Comparison of ENCODE assay signal across 9 mouse cellular contexts in genomic region chr14:62389729-62390536, GRCm38 (mm10).
DNase-seq lines count a peak whose midpoint lies in the region; ATAC-seq and TF ChIP-seq lines count a peak whose summit lies in the region.
"Had no signal": no experiment of that assay in that cellular context is flagged by ENCODE, and none has a peak within 500 bp of the region (broad histone marks: within the 10 kb centered on the region; RNA-seq: fewer than 3 reads in every experiment).

No protein-coding gene starts in this region.

- WGBS in heart, embryonic 14.5 days = 68% methylated on average over 9 of the region's 9 CpGs
- WGBS in embryonic facial prominence, embryonic 15.5 days = 77% methylated on average over 9 of the region's 9 CpGs
- WGBS in limb, embryonic 14.5 days = 68% methylated on average over 9 of the region's 9 CpGs

- H3K27ac ChIP-seq in heart, embryonic 14.5 days (replicated peaks in 1 of 2; ENCODE audit: control insufficient read depth in 1 of 2, insufficient read depth in 1 of 2, low read depth in 2 of 2, low read length in 2 of 2) = peak overlapping the region; percentile 12 to 68; a peak in 3 of 4 replicates
- no peak overlapping the region for H3K27ac ChIP-seq in embryonic facial prominence, embryonic 15.5 days (replicated peaks)
- H3K27ac ChIP-seq in limb, embryonic 14.5 days (replicated peaks; ENCODE audit: low read depth, low read length) = no peak overlapping the region
- H3K27ac ChIP-seq: liver, embryonic 14.5 days had no signal

- TF ChIP-seq CTCF in brain, embryonic 14.5 days (IDR thresholded peaks at IDR 0.05; ENCODE audit: borderline replicate concordance, extremely low read depth, insufficient read depth, insufficient read length) = no peak

- no peaks in the 10 kb centered on the region for H3K9me3 ChIP-seq in heart, embryonic 14.5 days (ENCODE audit: control insufficient read depth, low read length)
- no peaks in the 10 kb centered on the region for H3K9me3 ChIP-seq in embryonic facial prominence, embryonic 15.5 days (replicated peaks)
- H3K9me3 ChIP-seq in limb, embryonic 14.5 days (ENCODE audit: control insufficient read depth, low read length) = no peaks in the 10 kb centered on the region

- no peak for DNase-seq in heart, postnatal 36 days
- peak; percentile 91 for DNase-seq in brain, embryonic 14.5 days (ENCODE audit: low read depth)
- peak; percentile 23 for DNase-seq in limb, embryonic 14.5 days (ENCODE audit: low spot score)
- DNase-seq in ovary, adult 18-20 months (ENCODE audit: low spot score) = no peak
- no peak for DNase-seq in urinary bladder, postnatal 10 days (ENCODE audit: low spot score)
- no peak for DNase-seq in adrenal gland, adult 8-10 months

- ATAC-seq in heart, embryonic 14.5 days (ENCODE audit: insufficient number of reproducible peaks, insufficient read depth, low FRiP score, low read depth) = no peak
- peak; percentile 40; the same call in 1 of the 2 replicates for ATAC-seq in embryonic facial prominence, embryonic 15.5 days (ENCODE audit: insufficient number of reproducible peaks, low FRiP score, low TSS enrichment, low read depth)
- ATAC-seq in limb, embryonic 14.5 days (ENCODE audit: low FRiP score, low read depth) = no peak

- intact Hi-C loops in heart, postnatal 36 days (cut with DNase I) = loop anchor here (5.0 kb wide), 1 partner anchor 57 kb away; no protein-coding TSS in a partner anchor

- H3K4me2 ChIP-seq in heart, embryonic 14.5 days (ENCODE audit: low read length) = 0 out of 2 replicates have a peak overlapping the region, but pooled peaks have one; percentile 0
- H3K4me2 ChIP-seq in embryonic facial prominence, embryonic 15.5 days (replicated peaks) = no peak overlapping the region
- H3K4me2 ChIP-seq in limb, embryonic 14.5 days (replicated peaks; ENCODE audit: low read depth, low read length, severe bottlenecking) = no peak overlapping the region

- H3K36me3 ChIP-seq in heart, embryonic 14.5 days (ENCODE audit: control insufficient read depth, insufficient read depth, low read length) = no peaks in the 10 kb centered on the region
- no peaks in the 10 kb centered on the region for H3K36me3 ChIP-seq in embryonic facial prominence, embryonic 15.5 days
- H3K36me3 ChIP-seq in limb, embryonic 14.5 days (ENCODE audit: control insufficient read depth, insufficient read depth, low read length) = no peaks in the 10 kb centered on the region

- H3K4me1 ChIP-seq in heart, embryonic 14.5 days (ENCODE audit: control insufficient read depth in 2 of 2, insufficient read depth in 2 of 2, low read length in 2 of 2) = peaks cover 9 to 10% of the 10 kb centered on the region in 2 experiments; a peak in 2 of 4 replicates
- peaks cover 2% of the 10 kb centered on the region; the same call in 1 of the 2 replicates for H3K4me1 ChIP-seq in embryonic facial prominence, embryonic 15.5 days
- peaks cover 15% of the 10 kb centered on the region for H3K4me1 ChIP-seq in limb, embryonic 14.5 days (ENCODE audit: control insufficient read depth, insufficient read depth, low read length)

- H3K27me3 ChIP-seq in heart, embryonic 14.5 days (ENCODE audit: control insufficient read depth, insufficient read depth, low read length) = no peaks in the 10 kb centered on the region
- no peaks in the 10 kb centered on the region for H3K27me3 ChIP-seq in embryonic facial prominence, embryonic 15.5 days
- no peaks in the 10 kb centered on the region for H3K27me3 ChIP-seq in limb, embryonic 14.5 days (ENCODE audit: control insufficient read depth, insufficient read depth, low read length)

- TF ChIP-seq POLR2A in brain, embryonic 14.5 days (IDR thresholded peaks at IDR 0.05; ENCODE audit: borderline replicate concordance, extremely low read depth, insufficient read depth, insufficient read length, poor library complexity, severe bottlenecking) = no peak
- TF ChIP-seq POLR2A in limb, embryonic 14.5 days (IDR thresholded peaks at IDR 0.05; ENCODE audit: borderline replicate concordance, extremely low read depth, insufficient read depth, insufficient read length) = no peak

- no peak overlapping the region for H3K9ac ChIP-seq in heart, embryonic 14.5 days (ENCODE audit: low read length)
- H3K9ac ChIP-seq in embryonic facial prominence, embryonic 15.5 days = no peak overlapping the region
- no peak overlapping the region for H3K9ac ChIP-seq in limb, embryonic 14.5 days (ENCODE audit: low read depth, low read length, severe bottlenecking)
- H3K9ac ChIP-seq: liver, embryonic 14.5 days had no signal

- H3K4me3 ChIP-seq in heart, embryonic 14.5 days (ENCODE audit: control insufficient read depth in 1 of 2, insufficient read depth in 1 of 2, low read depth in 1 of 2, low read length in 2 of 2) = no peak overlapping the region
- no peak overlapping the region for H3K4me3 ChIP-seq in embryonic facial prominence, embryonic 15.5 days (replicated peaks)
- H3K4me3 ChIP-seq in limb, embryonic 14.5 days (replicated peaks; ENCODE audit: low read length) = no peak overlapping the region

Comparison
In these comparisons a context has a peak if more than half of its experiments do, and no peak if none do; other contexts are left out.
1. H3K27ac ChIP-seq: peak in heart, embryonic 14.5 days (2 of 2); none in embryonic facial prominence, embryonic 15.5 days (single experiment) and limb, embryonic 14.5 days (single experiment).
2. DNase-seq: peak in brain, embryonic 14.5 days (single experiment) and limb, embryonic 14.5 days (single experiment); none in heart, postnatal 36 days (0 of 2), ovary, adult 18-20 months (single experiment), urinary bladder, postnatal 10 days (single experiment) and adrenal gland, adult 8-10 months (single experiment).